Mouse (Mus musculus) liver, embryonic 11.5 days (tissue): ENCODE data around the gene Oser1. TPM values are rescaled to one million over a fixed set of nuclear protein-coding genes. Genes with fewer than 3 reads are reported as not detected.
"Not testable (repeated sequence)": the region's sequence is repeated elsewhere in the genome, so short reads cannot be mapped to it uniquely, and the experiment has no call there.

Experiments
- ATAC-seq: fragments of 200-750 bp; cut with Nextera tagmentation; replicated peaks from 2 replicates; pipeline ENCODE4 v1.8.0; 2017; ENCODE audit warnings: moderate number of reproducible peaks, mild to moderate bottlenecking, moderate TSS enrichment, moderate library complexity; ENCODE audit not compliant: low FRiP score
- DNase-seq: peaks from one replicate; pipeline ENCODE4 v3.0.0-alpha.2; 2017; ENCODE audit warnings: low spot score
- H3K27ac ChIP-seq: fragments of 300-500 bp; sonication (generic); 2 replicates; pipeline ENCODE4 v1.5.1; 2014; ENCODE audit warnings: mild to moderate bottlenecking, low read depth, low read length, control low read depth
- H3K27me3 ChIP-seq: fragments of 300-500 bp; sonication (generic); replicated peaks from 2 replicates; pipeline ENCODE4 v1.6.1; 2014; ENCODE audit warnings: low read length, mixed read lengths; ENCODE audit not compliant: control insufficient read depth, insufficient read depth
- H3K36me3 ChIP-seq: fragments of 300-500 bp; sonication (generic); 2 replicates; pipeline ENCODE4 v1.6.1; 2014; ENCODE audit warnings: mild to moderate bottlenecking, low read length, moderate library complexity, mixed read lengths; ENCODE audit not compliant: control insufficient read depth, insufficient read depth
- H3K4me1 ChIP-seq: fragments of 300-500 bp; sonication (generic); replicated peaks from 2 replicates; pipeline ENCODE4 v1.6.1; 2014; ENCODE audit warnings: low read length, mixed read lengths; ENCODE audit not compliant: control insufficient read depth, insufficient read depth
- H3K4me2 ChIP-seq: fragments of 300-500 bp; sonication (generic); 2 replicates; pipeline ENCODE4 v1.6.1; 2014; ENCODE audit warnings: mild to moderate bottlenecking, control low read depth, moderate library complexity
- H3K4me3 ChIP-seq: fragments of 300-500 bp; sonication (generic); 2 replicates; pipeline ENCODE4 v1.5.1; 2014; ENCODE audit warnings: low read depth, low read length, control low read depth
- H3K9ac ChIP-seq: fragments of 300-500 bp; sonication (generic); 2 replicates; pipeline ENCODE4 v1.6.1; 2014; ENCODE audit warnings: low read depth, low read length, control low read depth
- H3K9me3 ChIP-seq: fragments of 300-500 bp; sonication (generic); 2 replicates; pipeline ENCODE4 v1.6.1; 2016; ENCODE audit warnings: low read length, inconsistent platforms, mixed read lengths; ENCODE audit not compliant: control insufficient read depth
- WGBS: fragments of 180-500 bp; shearing (Covaris S2); extraction: QIAGEN DNeasy Blood & Tissue Kit; methylation state at CpG from one replicate; pipeline ENCODE4 v1.1.7; 2014; 5-methylcytosine and 5-hydroxymethylcytosine counted together
- polyA plus RNA-seq: library from polyadenylated mRNA; unstranded; fragments of >200 nt; fragmentation: Nextera tagmentation; extraction: Ambion mirVana; gene quantifications from 2 replicates; pipeline ENCODE4 v1.2.1, GENCODE M21; 2014

The Oser1 gene
- polyA plus RNA-seq, 1 experiment from 2014 or later: 61.0 TPM

GRCm38 (mm10) chr2:163464562-163464961 lies 40.1 kb upstream of the Oser1 start:
- Histone ChIP-seq H3K36me3 (peaks cover 5% of the 10 kb centered on the region; the same call in 1 of the 2 replicates), H3K9ac (no peak overlapping the region), H3K4me3 (no peak overlapping the region), H3K4me2 (no peak overlapping the region), H3K27ac (no peak overlapping the region), H3K4me1 (no peaks in the 10 kb centered on the region), H3K27me3 (no peaks in the 10 kb centered on the region; the same call in 1 of the 2 replicates), H3K9me3 (no peaks in the 10 kb centered on the region)
- WGBS: 69% methylated on average over 6 of the region's 6 CpGs
- ATAC-seq: no peak
- no peak for DNase-seq

- Histone ChIP-seq H3K27ac (no peak overlapping the region), H3K9me3 (no peaks in the 10 kb centered on the region), H3K4me3 (no peak overlapping the region), H3K27me3 (peaks cover 5% of the 10 kb centered on the region), H3K36me3 (0 out of 2 replicates have a peak, but pooled peaks cover 2% of the 10 kb centered on the region), H3K9ac (no peak overlapping the region), H3K4me1 (0 out of 2 replicates have a peak, but pooled peaks cover 4% of the 10 kb centered on the region), H3K4me2 (no peak overlapping the region)
- ATAC-seq (no peak), DNase-seq (no peak)
- WGBS: 83% methylated on average over 4 of the region's 4 CpGs
Observed at GRCm38 (mm10) chr2:163463998-163464397, 39.5 kb upstream of the Oser1 start.

- Histone ChIP-seq H3K4me1 (0 out of 2 replicates have a peak, but pooled peaks cover 4% of the 10 kb centered on the region), H3K4me2 (no peak overlapping the region), H3K9ac (no peak overlapping the region), H3K27ac (no peak overlapping the region), H3K9me3 (no peaks in the 10 kb centered on the region), H3K4me3 (no peak overlapping the region), H3K27me3 (peaks cover 12% of the 10 kb centered on the region), H3K36me3 (no peaks in the 10 kb centered on the region)
- 50% methylated on average over 10 of the region's 10 CpGs for WGBS
- ATAC-seq (no peak), DNase-seq (no peak)
Observed at GRCm38 (mm10) chr2:163463251-163463769, 38.8 kb upstream of the Oser1 start.

GRCm38 (mm10) chr2:163462801-163463200 lies 38.3 kb upstream of the Oser1 start:
- WGBS: 67% methylated on average over 11 of the region's 11 CpGs
- H3K4me3 ChIP-seq: no peak overlapping the region
- no peak for ATAC-seq

GRCm38 (mm10) chr2:163462386-163462785 lies 37.9 kb upstream of the Oser1 start:
- ATAC-seq: no peak
- Histone ChIP-seq H3K27ac (no peak overlapping the region), H3K36me3 (no peaks in the 10 kb centered on the region), H3K4me3 (no peak overlapping the region), H3K9me3 (no peaks in the 10 kb centered on the region), H3K4me1 (0 out of 2 replicates have a peak, but pooled peaks cover 4% of the 10 kb centered on the region), H3K4me2 (no peak overlapping the region), H3K27me3 (peaks cover 16% of the 10 kb centered on the region), H3K9ac (no peak overlapping the region)
- WGBS: 61% methylated on average over 5 of the region's 5 CpGs
- no peak for DNase-seq

More at GRCm38 (mm10) chr2:163462801-163463200, 38.3 kb upstream of the Oser1 start:
- Histone ChIP-seq H3K36me3 (no peaks in the 10 kb centered on the region), H3K9me3 (no peaks in the 10 kb centered on the region), H3K27ac (no peak overlapping the region), H3K4me1 (0 out of 2 replicates have a peak, but pooled peaks cover 4% of the 10 kb centered on the region), H3K4me2 (no peak overlapping the region), H3K27me3 (peaks cover 16% of the 10 kb centered on the region), H3K9ac (no peak overlapping the region)
- DNase-seq: no peak

GRCm38 (mm10) chr2:163461307-163461706 lies 36.8 kb upstream of the Oser1 start:
- not testable (repeated sequence) for H3K27ac ChIP-seq, H3K36me3 ChIP-seq, DNase-seq, H3K4me2 ChIP-seq, H3K4me3 ChIP-seq, ATAC-seq, H3K4me1 ChIP-seq, H3K9ac ChIP-seq, H3K9me3 ChIP-seq
- H3K27me3 ChIP-seq: peaks cover 16% of the 10 kb centered on the region
- 90% methylated on average over 8 of the region's 9 CpGs for WGBS

GRCm38 (mm10) chr2:163460622-163461021 lies 36.1 kb upstream of the Oser1 start:
- ATAC-seq (no peak), DNase-seq (no peak)
- Histone ChIP-seq H3K4me3 (no peak overlapping the region), H3K27me3 (peaks cover 16% of the 10 kb centered on the region), H3K36me3 (no peaks in the 10 kb centered on the region), H3K9me3 (no peaks in the 10 kb centered on the region), H3K4me1 (0 out of 2 replicates have a peak, but pooled peaks cover 4% of the 10 kb centered on the region), H3K9ac (no peak overlapping the region), H3K27ac (no peak overlapping the region), H3K4me2 (no peak overlapping the region)
- 81% methylated on average over 8 of the region's 8 CpGs for WGBS

GRCm38 (mm10) chr2:163459380-163459779 lies 34.9 kb upstream of the Oser1 start:
- Histone ChIP-seq H3K27me3 (peaks cover 16% of the 10 kb centered on the region), H3K27ac (no peak overlapping the region), H3K4me1 (0 out of 2 replicates have a peak, but pooled peaks cover 4% of the 10 kb centered on the region), H3K4me3 (no peak overlapping the region), H3K4me2 (no peak overlapping the region), H3K9ac (no peak overlapping the region), H3K9me3 (no peaks in the 10 kb centered on the region), H3K36me3 (no peaks in the 10 kb centered on the region)
- DNase-seq (no peak), ATAC-seq (no peak)
- 32% methylated on average over 10 of the region's 10 CpGs for WGBS
